Mouse (Mus musculus) ES-Bruce4 (cell line): ENCODE measurements around the gene Hipk2.

Source experiments
- CTCF ChIP-seq: IDR thresholded peaks from one replicate; pipeline ENCODE4 v1.8.1; 2011; ENCODE audit warnings: low read depth, low read length
- POLR2A ChIP-seq: IDR thresholded peaks from one replicate; pipeline ENCODE4 v1.8.1; 2011; ENCODE audit warnings: low read length; ENCODE audit not compliant: insufficient read depth

DNA sequence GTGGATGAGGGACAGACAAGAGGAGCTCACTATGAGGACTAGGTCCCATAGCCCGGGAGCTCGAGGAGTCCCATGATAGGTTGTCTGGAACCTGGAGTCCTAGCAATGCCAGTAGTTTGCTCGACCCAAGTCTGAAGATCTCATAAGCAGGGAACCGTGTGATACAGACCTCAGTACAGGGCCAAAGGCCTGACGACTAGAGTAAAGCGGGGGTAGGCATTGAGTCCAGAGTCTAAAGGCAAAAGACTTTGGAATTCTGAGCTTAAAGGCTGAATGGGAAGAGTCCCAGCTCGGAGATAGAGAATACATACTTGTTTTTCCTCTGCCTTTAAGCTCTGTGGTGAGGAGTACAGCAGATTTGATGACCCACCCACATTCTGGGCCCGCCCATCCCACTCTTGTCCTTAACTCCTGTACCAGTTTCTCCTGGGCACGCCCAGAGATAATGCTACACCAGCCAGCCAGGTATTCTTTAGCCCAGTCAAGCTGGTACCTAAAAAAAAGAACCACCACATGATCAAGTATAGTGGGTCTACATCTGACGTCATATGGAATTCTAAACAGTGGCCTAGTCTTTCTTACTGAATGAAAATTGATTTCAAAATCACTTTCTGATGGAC is 27.0 kb upstream of the Hipk2 start:
- TF ChIP-seq CTCF (no peak), POLR2A (no peak)
